Mouse (Mus musculus) CD4-positive naive resting alpha-beta T cell, adult 57 days (primary cell): ENCODE measurements around the gene Gm4858. TPM values are rescaled to one million over a fixed set of nuclear protein-coding genes. Genes with fewer than 3 reads are reported as not detected.

ENCODE experiments used
- total RNA-seq: library from RNA; stranded (reverse); gene quantifications from one replicate; pipeline ENCODE4 v1.2.4, GENCODE M21; 2023

Gene Gm4858
- not detected for total RNA-seq

DNA sequence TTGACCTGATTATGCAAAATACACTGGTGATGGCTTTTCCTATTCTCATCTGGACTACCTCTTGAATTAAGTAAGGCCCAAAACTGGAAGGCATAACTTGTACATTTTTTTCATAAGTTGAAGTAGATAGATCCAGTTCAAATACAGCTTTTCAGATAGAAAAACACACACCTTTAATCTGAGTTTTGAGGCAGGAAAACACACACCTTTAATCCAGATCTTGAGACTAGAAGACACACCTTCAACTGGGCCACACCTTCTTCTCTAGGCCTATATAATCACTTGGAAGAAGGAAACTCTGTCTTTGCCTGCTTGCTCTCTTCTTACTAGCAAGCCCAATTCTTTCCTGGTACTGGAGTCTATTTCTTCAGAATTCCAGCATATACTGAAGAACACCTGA lies at the start of gene Gm4858:
TSS of gene Gm4858 (plus strand) at position 301 of the 400 bp plus-strand sequence.

DNA sequence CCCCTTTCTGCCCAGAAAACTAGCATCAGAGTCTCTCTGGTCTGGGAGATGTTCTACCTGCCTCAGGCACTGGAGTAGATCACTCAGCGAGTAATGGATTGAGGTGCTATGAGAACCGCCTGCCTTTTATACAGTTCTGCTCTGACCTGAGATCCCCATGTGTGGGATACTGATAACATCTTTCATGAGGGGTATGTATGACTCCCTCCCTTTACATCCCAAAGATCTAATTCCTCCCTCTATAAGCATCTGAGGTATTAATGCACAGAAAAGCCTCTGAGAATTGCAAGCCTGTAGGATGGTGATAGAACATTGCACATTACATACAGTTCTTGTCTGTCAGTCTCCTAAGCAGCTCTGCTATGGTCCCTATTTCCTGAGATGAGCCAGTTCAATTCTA lies 49.7 kb upstream of the Gm4858 start, which contains the start of gene Lce1m:
TSS of gene Lce1m (minus strand) at position 101 of the 400 bp plus-strand sequence.

Other genes starting within 250 kb of the Gm4858 start
- gene Kprp, start 241.6 kb upstream of the Gm4858 start, total RNA-seq = not detected
- not detected for gene Lce1l, start 217.5 kb upstream of the Gm4858 start, total RNA-seq
- gene 2310050C09Rik, start 198.6 kb upstream of the Gm4858 start, total RNA-seq = not detected
- not detected for gene Lce3a, start 142.6 kb upstream of the Gm4858 start, total RNA-seq
- gene Lce3b, start 135.8 kb upstream of the Gm4858 start, total RNA-seq = not detected
- gene Lce3c, start 124.3 kb upstream of the Gm4858 start, total RNA-seq = not detected
- not detected for gene Lce3d, start 111.4 kb upstream of the Gm4858 start, total RNA-seq
- not detected for gene Lce3e, start 101.8 kb upstream of the Gm4858 start, total RNA-seq
- gene Lce3f, start 76.6 kb upstream of the Gm4858 start, total RNA-seq = not detected
- gene Crct1, start 53.1 kb upstream of the Gm4858 start, total RNA-seq = not detected
- not detected for gene Lce1m, start 49.8 kb upstream of the Gm4858 start, total RNA-seq
- gene Crnn, start 76.0 kb downstream of the Gm4858 start, total RNA-seq = not detected
- gene Flg2, start 128.5 kb downstream of the Gm4858 start, total RNA-seq = not detected
- not detected for gene Flg, start 204.7 kb downstream of the Gm4858 start, total RNA-seq